Mouse (Mus musculus): ENCODE measurements at regions not wholly inside any gene's neighbourhood (a gene's known extent, or its start where the extent isn't known, plus 50 kb on each side); places are given as distances from the start of the nearest gene placed in this dataset.
A peak's percentile ranks its signal among the peaks of the same experiment; 100 is the strongest.

GRCm38 (mm10) chr6:52428489-52429203, 115.3 kb downstream of the Evx1 start:
- no peak for DNase-seq (ENCODE audit: low spot score in 2 of 2)

- DNase-seq (ENCODE audit: low spot score in 2 of 2): no peak
Measured at GRCm38 (mm10) chr6:52429204-52429552, 115.9 kb downstream of the Evx1 start.

GRCm38 (mm10) chr6:52433234-52433633, 119.9 kb downstream of the Evx1 start:
- no peak for DNase-seq (ENCODE audit: low spot score in 2 of 2)

GRCm38 (mm10) chr6:52434771-52435170, 121.5 kb downstream of the Evx1 start:
- no peak for DNase-seq (ENCODE audit: low spot score in 2 of 2)

GRCm38 (mm10) chr6:52435358-52435757, 122.1 kb downstream of the Evx1 start:
- no peak for DNase-seq (ENCODE audit: low spot score in 2 of 2)

- no peak for DNase-seq (ENCODE audit: low spot score in 2 of 2)
Measured at GRCm38 (mm10) chr6:52438366-52438765, 125.1 kb downstream of the Evx1 start.

GRCm38 (mm10) chr6:52439204-52439603, 125.9 kb downstream of the Evx1 start:
- no peak for DNase-seq (ENCODE audit: low spot score in 2 of 2)

GRCm38 (mm10) chr6:52440160-52440559, 126.9 kb downstream of the Evx1 start:
- no peak for DNase-seq (ENCODE audit: low spot score in 2 of 2)

GRCm38 (mm10) chr6:52443112-52443984, 130.1 kb downstream of the Evx1 start:
- peak in 1 of 2 experiments; percentile 14 for DNase-seq (ENCODE audit: low spot score in 2 of 2)

GRCm38 (mm10) chr6:52458828-52459227, 145.5 kb downstream of the Evx1 start:
- DNase-seq (ENCODE audit: low spot score in 2 of 2): no peak

GRCm38 (mm10) chr6:52461186-52461585, 147.9 kb downstream of the Evx1 start:
- DNase-seq (ENCODE audit: low spot score in 2 of 2): no peak

- DNase-seq (ENCODE audit: low spot score in 2 of 2): peak in 1 of 2 experiments; percentile 7
Measured at GRCm38 (mm10) chr6:52463369-52463768, 150.1 kb downstream of the Evx1 start.

GRCm38 (mm10) chr6:52464571-52464970, 151.3 kb downstream of the Evx1 start:
- no peak for DNase-seq (ENCODE audit: low spot score in 2 of 2)

GRCm38 (mm10) chr6:52465834-52466525, 152.7 kb downstream of the Evx1 start:
- DNase-seq (ENCODE audit: low spot score in 2 of 2): no peak

- DNase-seq (ENCODE audit: low spot score in 2 of 2): no peak
Measured at GRCm38 (mm10) chr6:52470831-52471230, 157.5 kb downstream of the Evx1 start.

- no peak for DNase-seq (ENCODE audit: low spot score in 2 of 2)
Measured at GRCm38 (mm10) chr6:52471384-52471957, 158.2 kb downstream of the Evx1 start.

- no peak for DNase-seq (ENCODE audit: low spot score in 2 of 2)
Measured at GRCm38 (mm10) chr6:52472008-52472407, 158.7 kb downstream of the Evx1 start.

GRCm38 (mm10) chr6:52473042-52473589, 159.8 kb downstream of the Evx1 start:
- DNase-seq (ENCODE audit: low spot score in 2 of 2): no peak

GRCm38 (mm10) chr6:52473924-52474323, 160.6 kb downstream of the Evx1 start:
- no peak for DNase-seq (ENCODE audit: low spot score in 2 of 2)

GRCm38 (mm10) chr6:52475676-52476075, 162.4 kb downstream of the Evx1 start:
- no peak for DNase-seq (ENCODE audit: low spot score in 2 of 2)

- no peak for DNase-seq (ENCODE audit: low spot score in 2 of 2)
Measured at GRCm38 (mm10) chr6:52476907-52477306, 163.3 kb downstream of the Hibadh start.

GRCm38 (mm10) chr6:52477380-52477779, 162.8 kb downstream of the Hibadh start:
- no peak for DNase-seq (ENCODE audit: low spot score in 2 of 2)
